Mouse (Mus musculus) ES-Bruce4 (cell line): ENCODE data around the gene Lmod2. TPM values are rescaled to one million over a fixed set of nuclear protein-coding genes. Genes with fewer than 3 reads are reported as not detected.

ENCODE experiments used
- H3K27ac ChIP-seq: 2 replicates; pipeline ENCODE4 v1.5.1; 2012; ENCODE audit warnings: low read length, inconsistent platforms; ENCODE audit not compliant: insufficient read depth
- H3K27me3 ChIP-seq: 2 replicates; pipeline ENCODE4 v1.6.1; 2012; ENCODE audit warnings: mild to moderate bottlenecking, low read length, inconsistent platforms; ENCODE audit not compliant: control insufficient read depth, poor library complexity, insufficient read depth, severe bottlenecking
- H3K36me3 ChIP-seq: 2 replicates; pipeline ENCODE4 v1.6.1; 2012; ENCODE audit warnings: inconsistent platforms, mild to moderate bottlenecking, low read length, moderate library complexity; ENCODE audit not compliant: control insufficient read depth, poor library complexity, insufficient read depth, severe bottlenecking
- H3K4me1 ChIP-seq: one replicate; pipeline ENCODE4 v1.8.1; 2011; ENCODE audit warnings: low read length; ENCODE audit not compliant: control insufficient read depth, insufficient read depth
- H3K4me3 ChIP-seq: 2 replicates; pipeline ENCODE4 v1.5.1; 2011; ENCODE audit warnings: low read depth, mild to moderate bottlenecking, low read length
- H3K9ac ChIP-seq: 2 replicates; pipeline ENCODE4 v1.6.1; 2012; ENCODE audit warnings: low read depth, mild to moderate bottlenecking, inconsistent platforms; ENCODE audit not compliant: poor library complexity, severe bottlenecking
- H3K9me3 ChIP-seq: replicated peaks from 2 replicates; pipeline ENCODE4 v1.6.1; 2012; ENCODE audit warnings: mild to moderate bottlenecking, low read length, inconsistent platforms; ENCODE audit not compliant: control insufficient read depth, poor library complexity, insufficient read depth, severe bottlenecking
- CTCF ChIP-seq: IDR thresholded peaks from one replicate; pipeline ENCODE4 v1.8.1; 2011; ENCODE audit warnings: low read depth, low read length
- EP300 ChIP-seq: IDR thresholded peaks from 2 replicates; pipeline ENCODE4 v1.6.1; 2011; ENCODE audit warnings: low read depth, low read length; ENCODE audit not compliant: insufficient read depth
- POLR2A ChIP-seq: IDR thresholded peaks from one replicate; pipeline ENCODE4 v1.8.1; 2011; ENCODE audit warnings: low read length; ENCODE audit not compliant: insufficient read depth
- polyA plus RNA-seq: library from polyadenylated mRNA; stranded (reverse); fragments of >200 nt; gene quantifications from 2 replicates; pipeline ENCODE4 v1.2.4, GENCODE M21; 2011; ENCODE audit warnings: low read depth; ENCODE audit not compliant: missing spikeins, insufficient read depth, insufficient read length

Gene Lmod2
- not detected in 2 replicates for polyA plus RNA-seq

DNA sequence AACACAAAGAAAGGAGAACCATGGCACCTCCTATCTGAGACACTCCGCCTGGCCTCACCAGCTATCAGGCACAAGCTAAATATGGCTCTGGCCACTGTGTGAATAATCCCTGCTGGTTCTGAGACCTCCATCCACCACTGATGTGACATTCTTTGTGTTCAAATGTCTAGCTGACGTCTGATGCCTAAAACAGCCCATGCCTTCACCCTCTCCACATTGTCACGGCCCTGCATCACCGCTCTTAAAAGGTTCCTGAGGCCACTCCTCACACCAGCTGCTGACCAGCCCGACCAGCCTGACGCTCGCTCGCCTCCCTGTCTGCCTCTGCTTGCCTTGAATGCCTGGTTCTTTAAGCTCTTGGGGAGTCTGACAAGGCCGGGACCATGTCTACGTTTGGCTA lies at the start of gene Lmod2:
Gene Lmod2 (plus strand): TSS at position 263 of the 400 bp plus-strand sequence.
- H3K27me3 ChIP-seq: no peaks in the 10 kb centered on the region
- no peak within 1 kb of the TSS for H3K4me3 ChIP-seq
- TF ChIP-seq CTCF (no peak), POLR2A (no peak), EP300 (no peak)
- no peaks in the 10 kb centered on the region for H3K9me3 ChIP-seq
- H3K4me1 ChIP-seq: no peaks in the 10 kb centered on the region
- no peak within 1 kb of the TSS for H3K27ac ChIP-seq
- no peaks in the 10 kb centered on the region for H3K36me3 ChIP-seq
- H3K9ac ChIP-seq: no peak within 1 kb of the TSS

DNA sequence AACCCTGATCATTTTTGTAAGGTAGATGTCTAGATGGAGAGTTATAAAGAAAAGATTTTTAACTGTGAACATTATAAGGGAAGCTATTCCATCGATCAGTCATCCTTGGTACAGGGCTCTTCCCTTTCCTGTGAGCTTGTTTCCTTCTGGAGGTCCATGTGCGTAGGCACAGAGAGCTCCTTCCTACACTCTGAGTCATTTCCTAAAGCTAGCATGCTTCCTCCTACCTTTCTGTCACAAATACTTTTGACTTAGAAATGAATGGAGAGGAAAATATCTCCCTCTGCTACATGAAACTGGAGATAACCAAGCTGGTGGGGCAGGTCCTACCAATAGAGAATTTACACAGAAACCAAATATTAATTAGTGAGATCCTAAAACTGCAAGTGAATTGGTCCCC lies 47.8 kb upstream of the Lmod2 start:
- H3K27ac ChIP-seq: no peak overlapping the region
- no peaks in the 10 kb centered on the region for H3K36me3 ChIP-seq
- no peaks in the 10 kb centered on the region for H3K4me1 ChIP-seq
- H3K4me3 ChIP-seq: no peak overlapping the region
- no peak for TF ChIP-seq CTCF
- TF ChIP-seq EP300: no peak
- no peak for TF ChIP-seq POLR2A
- H3K9me3 ChIP-seq: no peaks in the 10 kb centered on the region
- H3K27me3 ChIP-seq: no peaks in the 10 kb centered on the region
- no peak overlapping the region for H3K9ac ChIP-seq

GRCm38 (mm10) chr6:24552046-24552445 lies 45.5 kb upstream of the Lmod2 start:
- no peaks in the 10 kb centered on the region for H3K27me3 ChIP-seq
- no peaks in the 10 kb centered on the region for H3K4me1 ChIP-seq
- H3K27ac ChIP-seq: no peak overlapping the region
- no peak overlapping the region for H3K9ac ChIP-seq
- no peaks in the 10 kb centered on the region for H3K36me3 ChIP-seq
- H3K4me3 ChIP-seq: no peak overlapping the region
- no peaks in the 10 kb centered on the region for H3K9me3 ChIP-seq
- TF ChIP-seq CTCF (no peak), EP300 (no peak), POLR2A (no peak)

DNA sequence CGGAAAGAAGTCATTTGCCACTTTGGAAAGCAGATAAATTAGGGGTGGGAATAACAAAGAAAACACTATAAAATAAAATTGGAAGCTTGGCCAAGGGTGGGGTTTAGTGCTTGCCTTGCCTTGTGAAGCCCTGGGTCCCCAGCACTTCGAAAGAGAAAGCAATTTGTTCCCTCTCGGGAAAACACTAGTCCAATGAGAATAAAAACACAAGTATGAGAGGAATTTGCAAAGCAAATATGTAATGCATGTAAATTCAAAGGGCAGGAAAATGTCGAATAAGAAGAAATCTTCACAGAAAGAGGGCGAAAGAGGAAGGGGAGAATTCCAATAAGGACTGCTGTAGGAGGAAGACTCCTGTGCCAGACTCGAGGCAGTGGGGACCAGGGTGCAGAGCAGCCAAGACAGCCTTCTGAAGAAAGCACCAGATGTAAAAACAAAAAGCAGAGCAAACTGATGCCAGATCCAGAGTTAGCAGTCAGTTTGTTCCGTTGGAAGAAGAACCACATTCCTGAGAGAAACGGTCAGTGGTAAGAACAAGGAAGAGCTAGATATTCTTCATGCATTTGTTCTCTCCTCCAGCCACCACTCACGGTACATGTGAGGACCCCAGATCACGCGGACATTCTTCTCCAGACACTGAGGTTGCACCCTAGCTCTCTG lies 43.0 kb upstream of the Lmod2 start:
- H3K27ac ChIP-seq: no peak overlapping the region
- no peak overlapping the region for H3K4me3 ChIP-seq
- no peaks in the 10 kb centered on the region for H3K27me3 ChIP-seq
- TF ChIP-seq POLR2A (no peak), CTCF (no peak), EP300 (no peak)
- H3K9me3 ChIP-seq: no peaks in the 10 kb centered on the region
- H3K9ac ChIP-seq: no peak overlapping the region
- H3K4me1 ChIP-seq: no peaks in the 10 kb centered on the region
- H3K36me3 ChIP-seq: no peaks in the 10 kb centered on the region

DNA sequence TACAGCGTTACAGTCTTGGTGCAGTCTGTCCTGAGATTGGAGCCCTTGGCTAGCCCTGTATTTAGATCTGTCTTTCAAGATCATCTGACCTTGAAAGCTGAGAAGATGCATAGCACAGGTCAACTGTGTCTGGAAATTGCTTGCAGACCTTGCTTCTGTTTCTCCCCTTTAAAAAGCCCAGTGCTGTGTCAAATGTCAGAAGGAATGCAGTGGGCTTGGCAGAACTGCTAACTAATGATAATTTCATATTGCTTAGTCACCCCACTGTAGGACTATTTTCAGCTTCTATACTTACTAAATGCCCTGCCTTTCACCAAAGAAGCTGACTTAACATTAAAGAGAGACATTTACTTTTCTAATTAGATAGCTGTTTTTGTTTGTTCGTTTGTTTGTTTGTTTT lies 42.1 kb upstream of the Lmod2 start:
- TF ChIP-seq EP300 (no peak), CTCF (no peak), POLR2A (no peak)
- H3K4me3 ChIP-seq: no peak overlapping the region
- H3K9ac ChIP-seq: no peak overlapping the region
- no peaks in the 10 kb centered on the region for H3K4me1 ChIP-seq
- H3K27me3 ChIP-seq: no peaks in the 10 kb centered on the region
- no peaks in the 10 kb centered on the region for H3K9me3 ChIP-seq
- no peak overlapping the region for H3K27ac ChIP-seq
- no peaks in the 10 kb centered on the region for H3K36me3 ChIP-seq

DNA sequence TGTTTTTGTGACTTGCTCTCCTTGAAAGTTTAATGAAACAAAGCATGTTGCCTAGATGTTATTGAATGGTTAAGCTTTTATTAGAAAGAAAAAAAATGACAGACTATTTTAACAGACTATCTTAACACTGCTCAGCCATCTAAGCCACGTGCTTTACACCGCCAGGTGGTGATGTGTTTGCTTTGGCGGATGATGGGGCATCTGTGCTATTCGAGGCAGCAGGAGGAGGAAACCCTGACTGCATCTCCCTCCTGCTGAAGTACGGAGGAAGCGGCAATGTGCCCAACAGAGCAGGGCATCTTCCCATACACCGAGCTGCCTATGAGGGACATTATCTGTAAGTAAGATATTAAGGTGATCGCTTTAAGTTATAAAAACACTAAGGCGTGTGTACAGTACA lies 33.5 kb upstream of the Lmod2 start:
- no peak for TF ChIP-seq CTCF
- no peak for TF ChIP-seq EP300
- TF ChIP-seq POLR2A: no peak
- Histone ChIP-seq H3K4me3 (no peak overlapping the region), H3K9ac (no peak overlapping the region), H3K9me3 (no peaks in the 10 kb centered on the region), H3K4me1 (no peaks in the 10 kb centered on the region), H3K27ac (no peak overlapping the region), H3K27me3 (no peaks in the 10 kb centered on the region), H3K36me3 (no peaks in the 10 kb centered on the region)
